Mouse (Mus musculus) midbrain, postnatal 0 days (tissue): Measurements from ENCODE around the gene Ttc7. TPM values are rescaled to one million over a fixed set of nuclear protein-coding genes. Genes with fewer than 3 reads are reported as not detected.

Source experiments
- ATAC-seq: fragments of 200-750 bp; cut with Nextera tagmentation; 2 replicates; pipeline ENCODE4 v1.8.0; 2017; ENCODE audit warnings: moderate number of reproducible peaks, mild to moderate bottlenecking, moderate TSS enrichment, moderate library complexity; ENCODE audit not compliant: low FRiP score
- DNase-seq: peaks from one replicate; pipeline ENCODE4 v3.0.0-alpha.2; 2015; ENCODE audit warnings: low spot score
- H3K27ac ChIP-seq: fragments of 300-500 bp; sonication (generic); 2 replicates; pipeline ENCODE4 v1.5.1; 2014; ENCODE audit warnings: low read depth, mild to moderate bottlenecking, low read length, mixed read lengths
- H3K27me3 ChIP-seq: fragments of 300-500 bp; sonication (generic); 2 replicates; pipeline ENCODE4 v1.6.1; 2014; ENCODE audit warnings: low read length, control low read depth, mixed read lengths; ENCODE audit not compliant: insufficient read depth
- H3K36me3 ChIP-seq: fragments of 300-500 bp; sonication (generic); 2 replicates; pipeline ENCODE4 v1.6.1; 2014; ENCODE audit warnings: low read length, control low read depth, mixed read lengths; ENCODE audit not compliant: insufficient read depth
- H3K4me1 ChIP-seq: fragments of 300-500 bp; sonication (generic); 2 replicates; pipeline ENCODE4 v1.6.1; 2014; ENCODE audit warnings: mild to moderate bottlenecking, control low read depth, antibody characterized with exemption, low read length, mixed read lengths; ENCODE audit not compliant: insufficient read depth
- H3K4me2 ChIP-seq: fragments of 300-500 bp; sonication (generic); 2 replicates; pipeline ENCODE4 v1.6.1; 2014; ENCODE audit warnings: low read depth, mild to moderate bottlenecking, low read length, mixed read lengths; ENCODE audit not compliant: poor library complexity, severe bottlenecking
- H3K4me3 ChIP-seq: fragments of 300-500 bp; sonication (generic); 2 replicates; pipeline ENCODE4 v1.5.1; 2014; ENCODE audit warnings: low read depth, mild to moderate bottlenecking, low read length, moderate library complexity
- H3K9ac ChIP-seq: fragments of 300-500 bp; sonication (generic); replicated peaks from 2 replicates; pipeline ENCODE4 v1.6.1; 2014; ENCODE audit warnings: mild to moderate bottlenecking, low read length, moderate library complexity, mixed read lengths; ENCODE audit not compliant: poor library complexity, severe bottlenecking
- H3K9me3 ChIP-seq: fragments of 300-500 bp; sonication (generic); 2 replicates; pipeline ENCODE4 v1.6.1; 2016; ENCODE audit warnings: low read length, control low read depth
- CTCF ChIP-seq: IDR thresholded peaks from 2 replicates; pipeline ENCODE4 v1.5.1; 2016; ENCODE audit warnings: antibody characterized with exemption, mild to moderate bottlenecking
- WGBS: fragments of 180-500 bp; shearing (Covaris S2); extraction: QIAGEN DNeasy Blood & Tissue Kit; methylation state at CpG from one replicate; pipeline ENCODE4 v1.1.7; 2014; 5-methylcytosine and 5-hydroxymethylcytosine counted together
- polyA plus RNA-seq: library from polyadenylated mRNA; unstranded; fragments of >200 nt; fragmentation: Nextera tagmentation; extraction: Ambion mirVana; gene quantifications from 2 replicates; pipeline ENCODE4 v1.2.1, GENCODE M21; 2015
- total RNA-seq: library from RNA; depleted of rRNA; stranded (reverse); fragments of >200 nt; gene quantifications from 2 replicates; pipeline ENCODE4 v1.2.3, GENCODE M21; 2014

Gene Ttc7
- total and polyA plus RNA-seq, 2 experiments from 2014 or later, result 5.3 to 11.1 TPM

DNA sequence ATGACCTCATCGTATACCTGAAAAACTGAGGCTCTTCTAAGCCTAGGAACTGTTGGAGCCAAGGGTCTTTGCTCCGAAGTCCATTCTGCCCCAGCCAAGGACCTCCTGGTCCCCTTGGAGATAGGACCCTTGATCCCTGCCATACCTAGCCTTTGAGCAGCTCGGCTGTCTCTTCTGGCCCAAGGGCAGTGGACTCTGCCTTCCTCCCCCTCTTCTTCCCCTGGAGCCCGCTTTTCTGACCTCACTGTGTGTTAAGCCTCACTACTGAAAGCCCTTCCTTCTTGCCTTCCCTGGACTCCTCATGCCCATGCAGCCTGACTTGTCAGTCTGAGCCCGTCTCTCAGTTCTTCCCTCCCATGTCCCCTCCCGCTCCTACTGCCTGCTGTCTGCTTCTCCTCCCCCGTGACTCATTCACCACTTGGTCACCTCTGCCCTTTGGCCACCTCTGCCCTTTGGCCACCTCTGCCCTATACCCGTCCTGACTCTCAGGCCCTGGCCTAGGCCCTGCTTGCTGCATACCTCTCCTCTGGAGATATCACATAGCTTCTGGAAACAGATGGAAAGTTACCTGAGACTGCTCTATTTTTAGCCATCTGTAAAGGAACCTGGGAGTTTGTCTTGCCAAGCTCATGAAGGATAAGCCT lies 60.5 kb downstream of the Ttc7 start:
- Histone ChIP-seq H3K4me3 (no peak overlapping the region), H3K36me3 (no peaks in the 10 kb centered on the region), H3K9me3 (no peaks in the 10 kb centered on the region), H3K4me2 (no peak overlapping the region), H3K27ac (no peak overlapping the region), H3K27me3 (no peaks in the 10 kb centered on the region), H3K4me1 (no peaks in the 10 kb centered on the region), H3K9ac (no peak overlapping the region)
- no peak for TF ChIP-seq CTCF
- no peak for DNase-seq
- WGBS, result 71% methylated on average over 8 of the region's 8 CpGs
- ATAC-seq, result no peak

DNA sequence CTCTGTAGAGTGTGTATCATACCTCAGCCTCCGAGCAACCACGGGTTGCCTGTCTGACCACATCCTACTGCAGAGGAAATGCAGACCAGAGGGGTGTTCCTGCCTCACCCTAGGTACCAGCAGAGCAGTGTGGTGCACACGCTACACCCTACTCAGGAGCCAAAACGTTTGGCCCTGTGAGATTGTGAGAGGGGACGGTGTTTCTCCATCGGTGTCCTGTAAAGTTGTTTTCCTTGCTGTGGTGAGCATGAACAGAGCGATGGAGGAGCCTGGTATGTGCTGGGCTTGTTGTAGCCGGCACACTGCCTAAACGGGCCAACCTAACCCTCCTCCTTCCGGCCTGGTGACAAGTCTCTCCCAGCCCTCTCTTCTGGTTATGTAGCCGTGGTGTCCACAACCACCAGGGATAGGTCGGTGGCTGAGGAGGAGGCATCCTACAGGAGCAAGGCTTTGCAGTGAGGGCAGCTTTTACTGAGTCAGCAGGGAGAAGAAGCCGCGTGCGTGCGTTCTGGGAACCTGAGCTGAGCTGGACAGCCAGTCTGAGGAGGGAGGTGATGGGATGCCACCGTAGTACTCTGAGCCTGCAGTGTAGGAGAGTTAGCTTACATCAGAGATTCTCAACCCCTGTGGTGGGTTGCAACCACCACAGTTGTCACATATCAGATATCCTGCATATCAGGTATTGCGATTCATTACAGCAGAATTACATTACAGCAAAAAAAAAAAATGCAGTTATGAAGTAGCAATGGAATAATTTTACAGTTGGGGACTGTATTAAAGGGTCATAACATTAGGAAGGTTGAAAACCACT lies 62.0 kb downstream of the Ttc7 start:
- H3K9me3 ChIP-seq, result no peaks in the 10 kb centered on the region
- 71% methylated on average over 18 of the region's 18 CpGs for WGBS

DNA sequence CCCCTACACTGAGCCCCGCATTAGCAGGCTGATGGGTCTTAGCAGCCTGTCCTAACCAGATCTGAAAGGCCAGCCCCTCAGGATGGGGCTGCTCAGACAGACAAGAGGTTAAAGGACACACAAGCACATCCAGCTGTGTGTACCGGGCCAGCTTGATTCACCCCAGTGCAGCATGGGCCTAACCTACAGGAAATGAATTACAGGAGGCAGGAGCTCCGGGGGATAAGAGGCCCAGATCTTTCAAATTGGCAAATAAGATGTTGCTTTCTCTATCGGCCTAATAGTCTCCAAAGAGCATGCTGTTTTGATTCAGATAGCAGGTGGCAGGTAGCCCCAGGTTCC lies 62.5 kb downstream of the Ttc7 start:
- no peak for TF ChIP-seq CTCF

More for the DNA sequence above, 62.0 kb downstream of the Ttc7 start:
- Histone ChIP-seq H3K27me3 (no peaks in the 10 kb centered on the region), H3K36me3 (no peaks in the 10 kb centered on the region), H3K27ac (no peak overlapping the region), H3K9ac (no peak overlapping the region), H3K4me2 (no peak overlapping the region), H3K4me1 (no peaks in the 10 kb centered on the region), H3K4me3 (no peak overlapping the region)
- ATAC-seq (no peak), DNase-seq (no peak)
- no peak for TF ChIP-seq CTCF

DNA sequence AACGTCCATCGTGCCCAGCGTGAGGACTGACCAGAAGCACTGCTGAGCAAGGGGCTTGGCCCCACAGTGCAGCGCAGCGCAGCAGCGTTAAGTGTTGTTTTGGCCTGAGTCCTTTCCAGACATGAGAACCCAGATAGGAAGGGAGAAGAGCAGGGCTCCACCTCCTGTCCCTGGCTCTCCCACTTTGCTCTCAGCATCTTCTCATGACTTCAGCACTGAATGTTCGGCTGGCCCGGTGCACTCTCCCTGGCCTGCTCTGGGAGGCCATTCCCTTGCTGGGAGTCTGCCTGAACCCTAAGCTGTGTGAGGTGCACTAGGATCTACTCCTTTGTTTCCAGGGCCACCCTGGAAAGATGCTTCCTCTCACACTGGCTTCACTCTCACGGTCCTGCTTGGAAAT lies 65.7 kb downstream of the Ttc7 start:
- H3K4me2 ChIP-seq, result no peak overlapping the region
- WGBS, result 40% methylated on average over 9 of the region's 9 CpGs
- no peak overlapping the region for H3K4me3 ChIP-seq
- DNase-seq, result no peak
- no peaks in the 10 kb centered on the region for H3K9me3 ChIP-seq
- no peak for TF ChIP-seq CTCF
- H3K27me3 ChIP-seq, result no peaks in the 10 kb centered on the region
- H3K27ac ChIP-seq, result no peak overlapping the region
- no peak for ATAC-seq
- no peaks in the 10 kb centered on the region for H3K36me3 ChIP-seq
- peaks cover 11% of the 10 kb centered on the region; the same call in 1 of the 2 replicates for H3K4me1 ChIP-seq
- H3K9ac ChIP-seq, result no peak overlapping the region

More for the DNA sequence above, 62.5 kb downstream of the Ttc7 start:
- Histone ChIP-seq H3K9ac (no peak overlapping the region), H3K27me3 (no peaks in the 10 kb centered on the region), H3K4me3 (no peak overlapping the region), H3K4me2 (no peak overlapping the region), H3K27ac (no peak overlapping the region), H3K4me1 (no peaks in the 10 kb centered on the region), H3K36me3 (no peaks in the 10 kb centered on the region), H3K9me3 (no peaks in the 10 kb centered on the region)
- ATAC-seq (0 out of 2 replicates have a peak, but pooled peaks have one; percentile 12), DNase-seq (no peak)
- WGBS, result 45% methylated on average over 4 of the region's 4 CpGs

DNA sequence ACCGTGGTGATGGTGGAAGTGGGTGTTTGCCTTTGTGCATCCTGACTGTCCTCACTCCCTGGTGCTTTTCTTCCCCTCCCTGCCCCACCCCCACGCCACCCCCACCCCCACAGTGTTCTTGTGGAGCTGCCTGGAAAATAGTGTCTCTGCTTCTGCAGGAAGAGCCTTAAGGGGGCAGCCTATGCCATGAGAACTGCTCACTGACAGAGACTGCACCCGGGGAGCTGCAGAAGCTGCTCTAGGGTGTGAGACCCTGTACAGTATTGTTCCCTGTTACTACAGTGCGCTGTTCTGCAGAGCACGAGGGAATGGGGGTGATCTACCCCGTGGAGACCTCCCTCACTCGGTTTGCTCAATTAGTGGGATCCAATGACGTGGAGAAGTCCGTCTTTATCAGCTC lies 66.4 kb downstream of the Ttc7 start:
- Histone ChIP-seq H3K27ac (no peak overlapping the region), H3K9me3 (no peaks in the 10 kb centered on the region), H3K9ac (no peak overlapping the region), H3K4me1 (peaks cover 11% of the 10 kb centered on the region; the same call in 1 of the 2 replicates), H3K27me3 (no peaks in the 10 kb centered on the region), H3K4me3 (no peak overlapping the region), H3K36me3 (no peaks in the 10 kb centered on the region), H3K4me2 (no peak overlapping the region)
- DNase-seq, result no peak
- no peak for ATAC-seq
- TF ChIP-seq CTCF, result peak; percentile 47
- 23% methylated on average over 8 of the region's 9 CpGs for WGBS

DNA sequence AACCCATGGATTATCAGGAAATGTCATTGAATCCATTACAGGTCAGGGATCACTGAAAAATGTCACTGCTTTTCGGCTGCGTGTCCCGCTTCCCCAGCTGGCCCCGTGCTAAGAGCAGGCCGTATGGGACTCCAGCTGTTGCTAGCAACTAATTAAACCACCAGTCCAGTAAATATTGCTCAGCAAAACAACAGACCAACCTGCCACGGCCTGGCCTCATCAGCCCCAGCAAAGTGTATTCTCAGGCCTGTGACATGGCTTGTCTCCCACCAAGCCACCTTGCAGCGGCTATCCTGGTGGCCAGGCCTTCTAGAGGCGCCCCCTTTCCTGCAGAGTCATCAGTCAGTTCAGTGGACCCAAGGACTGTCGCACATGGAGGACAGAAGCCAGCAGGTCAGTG lies 66.9 kb downstream of the Ttc7 start:
- TF ChIP-seq CTCF, result no peak
- DNase-seq, result no peak
- 84% methylated on average over 9 of the region's 9 CpGs for WGBS
- Histone ChIP-seq H3K4me3 (no peak overlapping the region), H3K9me3 (no peaks in the 10 kb centered on the region), H3K27ac (no peak overlapping the region), H3K4me2 (no peak overlapping the region), H3K9ac (no peak overlapping the region), H3K4me1 (peaks cover 11% of the 10 kb centered on the region; the same call in 1 of the 2 replicates), H3K36me3 (no peaks in the 10 kb centered on the region), H3K27me3 (no peaks in the 10 kb centered on the region)
- ATAC-seq, result no peak
